Mouse (Mus musculus) retina, adult 2 months (tissue): ENCODE results near the gene Cck.

Experiments used
- DNase-seq: peaks from one replicate; pipeline ENCODE4 v3.0.0-alpha.2; 2012; ENCODE audit warnings: low read depth, low spot score

Cck gene

DNA sequence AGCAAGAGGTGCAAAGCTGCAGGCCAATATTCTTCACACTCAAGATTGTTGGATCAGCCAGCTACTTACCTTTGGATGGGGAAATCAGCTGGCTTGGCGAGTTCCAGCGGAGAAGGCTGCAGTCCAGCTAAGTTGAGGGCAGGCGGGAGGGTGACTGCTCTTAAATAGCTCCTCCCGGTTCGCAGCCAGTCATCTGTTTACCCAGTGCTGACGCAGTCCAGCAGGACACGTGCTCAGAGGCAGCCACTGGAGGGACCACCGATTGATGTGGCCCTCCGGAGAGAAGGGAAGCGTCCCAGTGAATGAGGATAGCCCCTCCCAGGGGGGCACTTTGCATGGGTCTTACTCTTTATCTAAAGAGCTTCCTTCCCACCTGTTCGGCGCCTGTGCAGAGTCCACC lies at the start of gene Cck:
Gene Cck, minus strand, starts transcription at position 166 of the 400 bp plus-strand sequence.
- DNase-seq = no peak

DNA sequence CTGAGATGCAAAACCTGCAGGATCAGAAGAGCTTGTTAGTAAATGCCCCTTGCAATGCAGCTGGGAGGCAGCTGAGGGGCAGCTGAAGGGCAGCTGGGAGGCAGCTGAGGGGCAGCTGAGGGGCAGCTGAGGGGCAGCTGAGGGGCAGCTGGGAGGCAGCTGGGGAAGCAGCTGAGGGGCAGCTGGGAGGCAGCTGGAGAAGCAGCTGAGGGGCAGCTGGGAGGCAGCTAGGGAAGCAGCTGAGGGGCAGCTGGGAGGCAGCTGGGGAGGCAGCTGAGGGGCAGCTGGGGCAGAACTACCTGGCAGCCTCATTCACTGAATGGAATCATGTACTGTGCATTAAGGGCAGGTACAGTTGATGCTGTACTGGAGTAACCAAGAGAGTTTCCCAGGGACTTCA lies 46.0 kb upstream of the Cck start:
- no peak for DNase-seq

DNA sequence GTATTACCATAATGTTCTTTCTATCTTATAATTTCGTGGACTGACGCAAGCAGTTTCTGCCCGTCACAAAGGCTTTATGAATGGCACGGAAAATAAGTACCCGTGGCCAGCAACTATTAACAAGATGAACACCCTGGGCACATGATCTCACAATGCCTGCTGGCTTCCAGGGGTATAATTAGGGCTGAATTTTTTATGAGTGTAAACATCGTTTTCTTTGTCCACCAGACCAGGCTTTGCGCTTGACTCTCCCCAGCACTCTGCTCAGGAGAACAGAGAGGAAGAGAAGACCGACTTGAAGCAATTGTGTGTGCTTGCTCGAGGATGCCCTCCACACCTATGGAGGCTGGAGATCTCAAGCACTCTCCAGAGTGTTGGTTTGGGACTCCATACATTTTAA lies 37.1 kb upstream of the Cck start:
- DNase-seq = no peak

DNA sequence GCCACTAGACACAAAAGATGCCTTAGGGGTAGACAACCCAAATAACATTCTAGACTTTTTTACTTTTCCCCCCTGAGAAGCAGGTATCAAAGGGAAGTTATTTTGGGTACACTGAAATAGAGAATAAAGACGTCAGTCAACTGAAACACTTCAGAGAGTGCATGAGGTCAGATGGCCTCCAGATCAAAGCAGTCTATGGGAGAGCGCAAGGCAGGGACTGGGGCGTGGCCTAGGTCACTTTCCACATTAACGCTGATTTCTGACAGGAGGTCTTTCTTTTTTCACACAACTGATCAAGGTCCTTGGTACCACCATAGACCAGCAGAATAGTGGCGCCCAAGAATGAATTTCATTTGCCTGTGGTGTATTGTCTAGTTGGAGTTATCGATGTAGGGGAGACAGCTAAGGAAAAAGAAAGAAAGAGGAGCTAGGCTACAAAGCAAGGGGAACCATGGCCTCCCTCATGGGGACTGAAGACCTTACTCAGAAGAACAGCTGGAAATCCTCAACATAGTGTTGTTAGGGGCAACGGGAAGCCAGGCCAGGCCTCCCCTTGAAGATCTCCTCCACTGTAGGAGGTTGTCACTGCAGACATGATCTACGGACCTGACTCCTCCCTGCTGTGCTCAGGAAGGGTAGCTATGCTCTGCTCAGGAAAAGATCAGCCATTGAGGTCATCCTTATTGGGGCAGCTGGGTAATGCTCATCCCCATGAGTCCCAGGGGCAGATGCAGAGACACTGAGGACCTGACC lies 33.3 kb upstream of the Cck start:
- no peak for DNase-seq

DNA sequence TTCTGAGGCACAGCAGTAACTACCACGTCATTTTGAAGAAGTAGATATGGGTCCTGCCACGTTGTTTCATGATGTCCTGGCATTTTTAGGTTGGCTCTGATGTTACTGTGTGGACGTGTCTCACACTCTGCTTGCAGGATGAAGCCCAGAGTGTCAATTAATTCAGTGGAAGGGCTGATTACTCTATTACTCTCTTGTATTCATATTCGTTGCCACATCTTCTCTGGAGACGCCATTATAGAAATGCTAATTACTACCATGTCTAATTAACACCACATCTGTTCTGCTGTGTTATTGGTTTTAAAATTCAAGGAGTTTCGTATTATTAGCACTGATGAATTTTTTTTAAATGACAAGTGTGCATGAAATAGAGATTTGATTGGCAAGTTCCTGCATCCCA lies 30.7 kb upstream of the Cck start:
- no peak for DNase-seq

DNA sequence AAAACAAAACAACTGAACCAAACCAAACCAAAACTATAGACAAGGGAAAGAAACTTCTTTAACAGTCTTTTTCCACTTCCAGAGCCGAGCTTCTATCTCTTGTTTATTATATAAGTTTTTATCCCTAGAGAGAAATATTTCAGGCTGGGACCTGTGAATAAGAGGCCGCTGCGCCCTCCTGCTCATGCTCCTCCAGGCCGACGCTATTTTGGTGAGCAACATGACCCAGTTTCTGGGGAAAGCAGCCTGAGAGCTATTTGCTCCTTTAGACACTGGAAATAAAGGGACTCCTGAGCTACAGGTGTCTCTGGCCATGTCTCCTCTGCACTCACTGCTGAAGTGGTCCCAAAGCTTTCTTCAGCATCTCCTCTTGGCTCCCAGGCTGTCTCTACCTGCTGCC lies 24.6 kb upstream of the Cck start:
- DNase-seq = no peak

DNA sequence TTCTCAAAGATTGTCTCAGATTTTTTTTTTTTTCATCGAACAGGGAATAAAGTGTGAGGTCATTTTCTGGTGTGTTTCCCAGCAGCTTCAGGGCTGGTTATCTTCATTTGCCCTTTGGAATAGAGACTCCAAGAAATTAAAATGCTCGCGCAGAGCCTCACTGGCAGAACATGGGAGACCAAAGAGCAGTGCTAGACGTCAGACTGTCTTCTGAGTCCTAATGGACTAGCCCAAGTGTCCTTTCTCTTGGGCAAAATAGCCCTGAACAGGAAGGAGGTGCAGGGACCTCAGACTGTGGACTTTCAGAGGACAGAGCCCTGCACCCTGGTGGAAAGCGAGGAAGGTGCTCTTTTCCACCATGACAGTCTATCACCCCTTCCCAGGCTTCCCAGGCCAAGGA lies 19.0 kb upstream of the Cck start:
- DNase-seq = no peak

DNA sequence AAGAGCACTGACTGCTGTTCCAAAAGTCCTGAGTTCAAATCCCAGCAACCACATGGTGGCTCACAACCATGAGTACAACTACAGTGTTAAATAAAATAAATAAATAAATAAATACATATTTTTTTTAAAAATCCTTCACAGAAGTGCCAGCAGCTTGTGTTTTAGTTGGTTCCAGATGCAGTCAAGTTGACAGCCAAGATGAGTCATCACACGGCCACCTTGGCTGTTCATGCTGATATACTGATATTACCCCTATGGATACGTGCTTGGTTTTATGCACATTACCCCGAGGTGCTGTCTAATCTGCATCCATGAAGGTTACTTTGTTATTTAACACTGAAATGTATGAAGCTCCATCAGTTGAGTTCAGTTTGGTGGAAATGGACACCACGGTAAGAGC lies 16.4 kb upstream of the Cck start:
- no peak for DNase-seq

DNA sequence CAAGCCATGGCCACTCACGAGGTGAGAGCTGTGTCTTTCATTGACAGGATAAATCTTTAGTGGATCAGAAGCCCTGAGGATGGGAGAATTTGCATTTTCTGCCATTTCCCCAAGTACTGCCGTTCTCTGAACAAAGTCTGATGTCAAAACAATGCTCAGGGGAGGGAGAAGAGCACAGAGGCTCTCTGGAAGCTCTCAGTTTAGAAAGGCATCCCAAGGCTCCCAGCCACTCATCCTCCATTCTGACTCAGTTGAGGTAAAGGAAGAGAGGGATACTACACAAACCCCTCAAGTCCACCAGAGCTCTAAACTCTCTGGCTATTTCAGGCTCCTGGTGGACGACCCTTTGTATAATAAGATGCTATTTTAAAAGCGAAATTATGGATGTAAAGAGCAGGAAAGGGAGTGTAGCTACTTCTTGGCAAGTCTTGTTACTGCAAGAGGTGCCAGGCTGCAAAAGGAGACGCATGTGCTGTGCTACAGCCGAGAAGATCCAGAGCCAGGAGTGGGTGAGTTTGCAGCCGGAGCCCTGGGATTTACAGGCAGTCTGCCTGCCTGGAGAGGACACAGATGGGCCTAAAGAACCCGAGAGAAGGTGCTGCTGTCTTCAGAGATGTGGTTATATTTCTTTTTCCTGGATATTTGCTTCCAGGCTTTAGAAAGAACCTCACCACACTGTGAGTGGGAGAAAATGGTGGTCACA lies 11.1 kb upstream of the Cck start:
- no peak for DNase-seq

DNA sequence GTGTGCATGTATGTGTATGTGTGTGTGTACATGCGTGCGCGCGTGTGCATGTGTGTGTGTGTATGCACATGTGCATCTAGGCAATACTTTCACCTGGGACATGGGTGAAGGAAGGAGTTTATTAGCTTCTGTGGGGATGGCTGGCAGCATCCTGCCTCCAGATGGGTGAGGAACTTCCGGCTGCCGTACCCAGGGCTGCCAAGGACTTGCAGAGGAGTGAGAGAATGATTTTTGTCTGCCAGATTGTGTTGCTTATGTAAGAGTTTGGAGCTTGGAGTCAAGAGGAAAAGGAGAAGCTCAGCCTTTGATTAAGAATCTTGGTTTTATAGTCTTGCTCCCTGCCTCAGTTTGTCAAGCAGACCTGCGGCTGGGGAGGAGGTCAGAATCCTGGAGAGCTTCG lies 9.9 kb upstream of the Cck start:
- no peak for DNase-seq

DNA sequence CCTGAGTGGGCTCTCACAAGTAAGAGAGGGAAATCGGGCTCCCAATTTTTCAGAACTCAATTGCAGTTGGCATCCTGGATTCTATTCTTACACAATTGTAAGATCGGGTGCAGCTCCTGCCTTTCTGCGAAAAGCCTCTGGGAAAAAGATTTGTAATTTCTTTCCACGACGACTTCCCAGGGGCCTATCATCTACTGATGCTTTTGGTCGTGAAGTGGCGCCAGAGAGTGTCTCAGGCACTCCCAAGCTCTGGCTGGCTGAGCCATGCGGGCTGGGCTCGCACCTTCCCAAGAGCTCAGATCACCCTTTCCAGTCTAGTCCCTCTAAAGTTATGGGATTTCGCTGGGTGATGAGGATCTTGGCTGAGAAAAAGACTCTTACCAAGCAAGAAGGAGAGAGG lies 608 bp upstream of the Cck start:
- DNase-seq = no peak

DNA sequence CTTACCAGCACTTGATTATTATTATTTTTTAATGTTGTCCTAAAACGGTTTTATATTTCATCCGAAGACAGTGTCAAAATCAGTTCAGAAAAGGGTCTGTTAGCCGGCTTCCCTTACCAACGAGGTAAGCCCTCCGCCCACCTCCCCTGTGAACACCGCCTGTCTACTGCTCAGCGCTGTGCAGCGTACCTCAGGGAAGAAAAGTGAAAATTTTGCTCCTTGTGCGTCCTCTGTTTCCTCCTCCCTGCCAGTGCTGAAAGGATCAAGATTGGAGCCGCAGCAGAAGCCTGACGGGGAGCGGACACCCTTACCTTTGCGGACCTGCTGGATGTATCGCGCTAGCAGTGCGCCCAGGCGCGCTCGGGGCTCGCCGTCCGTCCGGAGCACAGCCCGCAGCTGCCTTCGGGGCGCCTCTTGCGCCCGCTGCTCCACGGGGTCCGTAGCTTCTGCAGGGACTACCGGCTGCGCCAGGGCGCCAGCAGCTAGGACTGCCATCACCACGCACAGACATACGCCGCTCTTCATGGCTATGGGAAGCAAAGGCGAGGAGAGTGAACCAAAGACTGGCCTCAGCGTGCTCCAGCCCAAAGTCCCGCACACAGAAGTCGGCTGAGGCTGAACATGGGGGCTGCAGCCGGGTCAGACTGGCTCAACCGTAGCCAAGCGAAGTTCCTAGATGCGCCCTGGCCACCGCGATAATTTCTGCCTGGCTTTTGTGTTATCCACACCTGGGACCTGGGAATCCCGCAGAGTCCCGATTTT lies 1.3 kb downstream of the Cck start:
- DNase-seq = no peak

DNA sequence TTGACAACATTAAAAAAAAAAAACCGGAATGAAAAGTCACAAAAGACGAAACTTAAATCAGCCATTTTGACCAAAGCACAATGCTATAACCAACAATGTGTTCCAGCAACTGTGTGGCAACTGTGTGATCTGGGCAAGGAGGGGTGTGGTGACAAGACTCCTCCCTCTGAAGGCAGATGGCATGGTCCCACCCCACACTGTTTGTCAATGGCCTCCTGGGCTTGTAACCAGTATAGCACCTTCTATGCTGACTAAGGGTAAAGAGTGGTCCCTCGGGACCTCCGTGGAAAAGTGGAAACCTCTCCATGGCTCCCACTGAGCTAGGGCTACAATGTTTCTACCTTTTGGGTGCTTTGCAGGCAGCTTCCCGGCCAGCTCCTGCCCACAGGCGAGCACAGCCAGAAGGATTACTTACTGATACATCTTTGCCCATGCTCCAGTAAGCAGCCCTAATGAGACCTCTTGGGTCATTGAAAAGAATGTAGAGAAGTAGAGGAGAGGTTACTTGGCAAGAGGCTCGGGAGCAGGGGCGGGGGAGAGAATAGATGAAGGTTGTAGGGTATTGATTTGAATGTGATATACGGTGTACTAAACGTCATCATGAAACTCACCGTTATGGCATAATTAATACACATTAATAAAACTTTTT lies 3.8 kb downstream of the Cck start:
- no peak for DNase-seq

DNA sequence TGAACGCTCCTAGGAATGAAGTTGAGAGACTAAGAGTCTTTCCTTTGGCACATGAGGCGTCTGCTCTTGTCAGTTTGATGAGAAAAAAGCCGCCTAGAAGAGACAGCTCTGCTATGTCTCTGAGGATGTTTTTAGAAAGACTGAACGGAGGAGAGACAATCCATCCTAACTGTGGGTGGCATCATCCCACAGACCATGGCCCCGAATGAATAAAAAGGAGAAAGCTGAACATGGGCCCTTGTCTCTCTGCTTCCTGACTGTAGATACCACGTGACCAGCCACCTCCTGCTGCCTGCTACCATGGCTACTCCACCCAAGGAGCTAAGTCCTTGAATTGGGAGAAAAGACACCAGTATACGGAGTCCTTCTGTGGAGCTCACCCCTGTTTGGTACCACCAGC lies 8.3 kb downstream of the Cck start:
- DNase-seq = no peak

DNA sequence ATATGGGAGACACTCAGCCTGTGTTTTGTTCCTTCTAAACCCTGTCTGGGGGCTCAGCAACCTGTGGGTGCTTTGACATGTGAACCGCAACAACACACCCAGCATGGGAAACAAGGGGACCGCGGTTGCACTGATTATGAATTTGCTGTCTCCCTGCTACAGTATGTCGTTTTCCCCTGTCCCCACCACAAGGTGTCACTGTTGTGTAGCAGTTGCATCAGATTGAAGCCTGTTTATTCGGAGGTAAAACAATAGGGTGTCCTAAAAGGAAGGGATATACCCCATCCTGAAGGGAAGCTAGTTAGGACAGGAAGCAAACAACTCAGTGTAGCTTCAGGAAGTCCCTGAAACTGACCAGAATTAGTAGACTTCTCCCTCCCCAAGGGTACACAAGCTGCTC lies 16.0 kb downstream of the Cck start:
- DNase-seq = peak; percentile 61

DNA sequence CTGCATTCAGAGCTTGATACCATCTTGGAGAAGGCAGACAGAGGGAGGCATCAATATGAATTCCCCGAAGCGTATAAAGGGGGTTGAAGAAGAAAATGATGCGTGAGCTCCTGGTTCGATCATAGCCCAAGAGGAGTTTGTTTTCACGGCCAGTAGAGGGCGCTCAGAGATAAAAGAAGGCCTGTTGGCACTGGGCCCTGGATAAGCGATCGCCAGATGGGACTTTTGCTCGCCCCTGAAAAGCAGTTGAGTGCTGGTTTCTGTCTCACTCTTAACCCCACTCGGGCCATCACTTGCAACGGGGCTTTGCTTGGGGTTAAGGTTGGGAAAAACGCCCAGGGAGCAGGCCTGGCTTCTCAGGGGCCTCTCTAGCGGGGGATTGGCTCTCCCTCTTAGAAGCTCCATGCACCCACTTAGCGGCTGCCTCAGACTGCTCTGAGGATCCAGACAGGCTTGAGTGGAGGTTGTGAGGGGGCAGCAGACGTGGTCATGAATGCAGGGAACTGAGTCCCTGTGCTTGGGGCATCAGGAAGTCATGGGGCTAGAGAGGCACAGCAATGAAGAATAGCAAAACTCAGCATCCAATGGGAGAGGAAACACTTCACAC lies 18.1 kb downstream of the Cck start:
- peak; percentile 64 for DNase-seq

DNA sequence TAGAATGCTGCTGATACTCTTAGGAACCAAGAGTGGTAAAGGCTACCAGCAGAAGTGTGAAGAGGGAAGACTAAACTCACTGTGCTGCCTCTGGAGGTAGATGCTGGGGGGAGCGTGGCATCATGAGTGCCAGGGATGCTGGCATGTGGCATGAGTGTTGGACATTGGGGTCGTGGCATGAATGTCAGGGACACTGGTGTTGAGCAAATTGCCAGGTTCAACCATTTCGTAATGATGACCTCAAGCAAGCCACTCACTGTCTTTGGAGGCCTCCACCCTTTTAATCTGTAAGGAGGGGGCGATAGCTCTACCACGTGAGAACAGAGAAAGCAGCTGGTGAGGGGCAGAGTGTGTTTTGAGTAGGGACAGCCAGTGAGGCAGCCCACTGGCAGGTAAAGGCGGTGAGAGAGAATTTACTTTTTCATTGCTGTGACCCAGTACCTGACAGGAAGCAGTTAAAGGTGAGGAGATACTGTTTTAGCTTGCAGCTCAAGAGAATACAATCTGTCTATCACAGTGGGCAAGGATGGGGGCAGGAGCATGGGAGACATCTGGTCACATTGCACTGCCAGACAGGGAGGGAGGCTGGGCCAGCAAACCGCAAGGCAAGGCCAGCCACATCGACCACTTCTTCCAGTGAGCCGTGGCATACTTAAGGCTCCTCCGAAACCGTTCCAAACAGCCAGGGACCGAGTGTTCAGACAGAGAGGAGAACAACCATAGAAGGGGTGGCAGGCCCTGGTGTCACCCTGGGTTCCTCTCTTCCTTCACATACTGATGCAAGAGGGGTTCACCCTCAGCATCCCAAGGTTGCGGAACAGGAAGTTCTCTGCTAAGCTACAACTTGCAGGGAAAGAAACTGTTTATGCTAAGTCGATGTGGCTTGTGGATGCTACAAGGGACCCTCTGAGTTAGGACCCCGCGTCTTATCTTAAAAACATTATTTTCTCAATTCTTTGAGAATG lies 19.7 kb downstream of the Cck start:
- DNase-seq = no peak

DNA sequence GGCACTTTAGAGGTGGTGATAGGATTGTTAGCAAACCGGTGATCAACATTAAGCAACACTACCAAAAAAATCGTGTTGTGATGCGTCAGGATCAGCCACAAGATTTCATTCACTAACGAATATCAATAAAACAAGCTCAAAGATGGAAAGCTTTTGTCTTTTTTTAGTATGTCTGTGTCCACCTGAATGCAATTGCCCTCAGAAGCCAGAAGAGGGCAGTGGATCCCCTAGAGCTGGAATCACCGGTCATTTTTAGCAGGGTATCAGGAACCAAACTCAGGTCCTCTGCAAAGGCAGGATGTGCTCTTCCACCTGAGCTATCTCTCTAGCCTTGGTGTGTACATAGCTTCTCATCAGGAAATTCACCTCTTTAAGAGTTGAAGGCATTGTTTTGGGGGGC lies 20.7 kb downstream of the Cck start:
- no peak for DNase-seq

DNA sequence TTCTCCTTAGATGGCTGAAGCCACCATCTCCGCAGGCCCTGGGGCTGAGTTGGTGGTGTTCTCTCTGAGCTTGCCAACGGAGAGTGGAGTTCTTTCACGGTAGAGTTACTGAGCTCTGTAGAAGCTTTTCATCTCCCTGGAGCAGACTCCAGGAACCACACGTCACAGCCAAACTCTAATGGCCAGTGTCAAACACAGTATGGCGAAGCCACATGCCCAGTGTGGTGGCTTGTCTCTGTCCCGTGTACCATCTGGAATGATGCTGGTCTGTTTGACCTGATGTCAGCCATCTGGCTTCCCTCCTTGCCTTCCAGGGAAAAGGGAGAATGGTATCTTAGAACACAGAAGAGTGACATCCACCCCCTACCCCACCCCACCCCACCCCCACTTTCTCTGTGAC lies 25.8 kb downstream of the Cck start:
- no peak for DNase-seq

DNA sequence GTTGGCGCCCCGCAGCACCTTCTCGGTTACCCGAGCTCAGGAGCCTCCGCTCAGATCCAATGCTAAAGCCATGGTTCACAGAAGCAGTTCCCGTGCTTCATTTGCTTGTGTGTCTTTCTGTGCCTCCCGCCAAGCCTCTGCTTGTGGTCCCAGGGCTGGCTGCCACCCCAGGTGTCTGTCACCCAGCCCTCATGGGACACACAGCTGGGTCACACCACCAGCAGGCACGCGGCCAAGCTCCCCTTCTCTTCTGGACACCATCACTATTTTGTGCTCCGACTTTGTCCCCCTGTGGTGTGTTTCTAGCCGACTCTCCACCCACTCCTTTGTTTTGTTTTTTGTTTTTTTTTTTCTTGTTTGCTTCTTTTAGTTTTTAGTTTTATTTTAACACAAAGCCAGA lies 28.0 kb downstream of the Cck start:
- no peak for DNase-seq

DNA sequence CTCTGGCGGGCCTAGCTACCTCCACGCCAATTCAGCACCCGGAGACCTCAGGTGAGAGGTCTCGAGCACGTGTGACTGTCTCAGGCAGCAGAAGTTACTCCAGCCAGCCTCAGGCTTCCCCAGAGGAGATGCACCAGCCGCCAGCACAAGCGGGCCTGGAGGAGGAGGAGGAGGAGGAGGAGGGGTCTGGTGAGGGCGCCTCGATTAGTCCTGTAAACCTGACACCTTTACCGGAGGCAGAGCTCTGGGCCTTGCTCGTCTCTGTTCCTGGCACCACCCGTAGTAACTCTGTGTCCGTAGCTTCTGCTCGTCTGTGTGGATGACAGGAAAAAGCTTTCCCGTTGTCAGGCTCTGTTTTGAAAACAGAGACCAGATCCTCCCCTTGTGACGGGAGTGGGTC lies 35.0 kb downstream of the Cck start:
- no peak for DNase-seq
